Mouse (Mus musculus) lung, adult 2 months (tissue): ENCODE results near the gene Clpb.

Experiments
- CTCF ChIP-seq: fragments of 200-500 bp; IDR thresholded peaks from 2 replicates; pipeline ENCODE4 v1.5.1; 2011; ENCODE audit warnings: mild to moderate bottlenecking, low read length, control low read depth; ENCODE audit not compliant: insufficient read depth
- POLR2A ChIP-seq: fragments of 200-500 bp; IDR thresholded peaks from 2 replicates; pipeline ENCODE4 v1.6.1; 2011; ENCODE audit warnings: low read depth, mild to moderate bottlenecking, control low read depth, low read length, borderline replicate concordance; ENCODE audit errors: extremely low read depth

- TF ChIP-seq CTCF: no peak
- no peak for TF ChIP-seq POLR2A
These were observed 39.3 kb downstream of the Clpb start for GRCm38 (mm10) chr7:101702706-101703105.
